Mouse (Mus musculus) MN1 (cell line): Measurements from ENCODE around the gene Ccdc96.

Source experiments
- DNase-seq: peaks from one replicate; pipeline ENCODE4 v3.0.0-alpha.2; 2016; ENCODE audit warnings: low spot score

The Ccdc96 gene

GRCm38 (mm10) chr5:36526921-36527320 is 42.5 kb downstream of the Ccdc96 start:
- no peak for DNase-seq

GRCm38 (mm10) chr5:36529698-36530097 is 45.3 kb downstream of the Ccdc96 start:
- DNase-seq, result peak; percentile 12

- DNase-seq, result peak; percentile 87
Observed at GRCm38 (mm10) chr5:36530129-36530751, 45.9 kb downstream of the Ccdc96 start.

- no peak for DNase-seq
Observed at GRCm38 (mm10) chr5:36534455-36535030, 50.2 kb downstream of the Ccdc96 start.

- no peak for DNase-seq
Observed at GRCm38 (mm10) chr5:36535438-36536176, 51.2 kb downstream of the Ccdc96 start.

- no peak for DNase-seq
Observed at GRCm38 (mm10) chr5:36536424-36536823, 52.0 kb downstream of the Ccdc96 start.
